Mouse (Mus musculus) c-Kit-positive CD71-negative TER-119-negative erythroid progenitor cells, embryonic 14.5 days (primary cell): Measurements from ENCODE around the gene Gm36176.
A peak's percentile ranks its signal among the peaks of the same experiment; 100 is the strongest.
"Not testable (repeated sequence)": the region's sequence is repeated elsewhere in the genome, so short reads cannot be mapped to it uniquely, and the experiment has no call there.

ENCODE experiments used
- DNase-seq: peaks from one replicate; pipeline ENCODE4 v3.0.0-alpha.2; 2013; ENCODE audit warnings: low read depth

Gm36176 gene

DNA sequence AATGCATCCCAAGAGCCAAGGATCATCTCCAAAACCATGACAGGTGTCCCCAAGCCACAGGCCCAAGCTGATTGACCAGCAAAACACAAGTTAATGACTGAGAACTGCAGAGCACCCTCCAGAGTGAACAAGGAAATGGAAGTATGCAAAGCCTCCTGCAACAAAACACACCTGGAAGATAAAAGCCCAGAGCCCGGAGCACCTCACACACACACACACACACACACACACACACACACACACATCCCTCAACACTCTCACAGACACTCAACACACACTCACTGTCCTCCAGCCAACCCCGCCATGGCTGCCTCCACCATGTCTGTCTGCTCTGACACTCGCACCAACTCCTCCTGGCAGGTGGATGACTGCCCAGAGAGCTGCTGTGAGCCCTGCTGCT, at the start of gene Gm36176:
Gm36176 (plus strand) TSS at position 301 of the 400 bp plus-strand sequence.
- no peak for DNase-seq

DNA sequence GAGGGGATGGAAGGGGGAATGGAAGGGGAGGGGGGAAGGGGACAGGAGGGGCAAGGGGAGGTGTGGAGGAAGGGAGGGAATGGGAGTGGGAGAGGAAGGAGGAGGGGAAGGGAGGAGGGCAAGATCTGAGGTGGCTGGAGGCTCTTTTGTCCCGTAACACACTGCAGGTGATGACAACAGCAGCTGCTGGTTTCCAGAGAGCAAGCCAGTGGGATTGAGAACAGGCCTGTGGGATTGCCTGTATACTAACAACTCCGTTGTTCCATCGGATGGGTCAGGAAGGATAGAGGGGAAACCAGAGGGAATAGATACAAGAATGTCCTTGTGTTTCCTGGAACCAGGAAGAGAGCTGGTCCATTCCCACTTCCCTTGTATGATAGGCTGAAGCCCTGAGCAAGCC, 48.9 kb upstream of the Gm36176 start:
- no peak for DNase-seq

DNA sequence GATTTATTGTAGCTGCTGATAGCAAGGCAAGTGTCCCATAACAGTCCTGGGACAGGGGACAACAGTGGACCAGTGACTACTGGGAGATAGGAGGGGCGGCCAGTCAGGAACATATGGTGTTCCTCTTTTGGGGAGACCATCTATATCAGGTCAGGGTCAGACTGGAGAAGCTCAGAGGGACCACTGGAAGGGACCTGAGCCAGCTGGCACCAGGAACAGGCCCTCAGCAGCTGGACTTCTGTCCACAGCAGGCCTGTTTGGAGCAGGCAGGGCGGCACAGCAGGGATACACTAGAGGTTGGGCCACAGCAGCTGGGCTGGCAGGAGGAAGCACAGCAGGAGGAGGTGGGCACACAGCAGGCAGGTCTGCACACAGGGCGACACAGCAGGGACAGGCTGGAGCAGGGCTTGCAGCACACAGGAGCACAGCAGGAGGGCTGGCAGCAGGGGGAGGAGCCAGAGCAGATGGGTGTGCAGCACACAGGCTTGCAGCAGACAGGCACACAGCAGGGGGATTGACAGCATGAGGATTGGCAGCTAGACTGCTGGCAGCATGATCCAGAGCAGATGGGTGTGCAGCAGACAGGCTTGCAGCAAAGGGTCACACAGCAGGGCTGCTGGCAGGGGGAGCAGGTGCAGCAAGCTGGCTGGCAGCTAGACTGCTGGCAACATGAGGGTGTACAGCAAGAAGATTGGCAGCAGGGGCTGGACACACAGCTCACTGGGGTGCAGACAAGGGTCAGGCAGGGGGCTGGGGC, 48.3 kb upstream of the Gm36176 start:
- DNase-seq, result not testable (repeated sequence)

DNA sequence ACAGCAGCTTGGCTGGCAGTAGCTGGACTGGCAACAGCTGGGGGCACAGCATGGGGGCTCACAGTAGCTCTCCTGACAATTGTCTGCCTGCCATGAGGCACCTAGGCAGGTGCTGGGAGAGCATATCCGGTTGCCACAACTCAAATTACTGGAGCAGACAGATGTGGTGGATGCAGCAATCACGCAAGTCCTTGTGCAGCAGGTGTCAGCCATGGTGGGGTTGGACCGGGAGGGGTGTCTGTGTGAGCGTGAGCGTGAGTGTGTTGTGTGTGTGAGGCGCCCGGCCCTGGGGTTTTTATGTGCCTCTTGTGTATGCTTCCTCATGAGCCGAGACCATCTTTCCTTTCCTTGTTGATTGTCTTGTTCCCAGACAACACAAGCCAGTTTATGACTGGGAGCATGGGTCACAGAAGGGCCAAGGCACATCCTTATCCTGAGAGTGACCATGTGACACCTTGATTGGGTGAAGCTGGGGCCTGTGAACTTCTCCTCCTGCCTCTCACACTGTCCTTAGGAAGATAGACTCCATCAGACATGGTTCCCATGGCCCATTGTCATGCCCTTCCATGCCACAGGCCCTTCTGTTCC, 47.6 kb upstream of the Gm36176 start, which contains the start of gene Gm19668:
Gm19668 (minus strand) TSS at position 213 of the 588 bp plus-strand sequence.
- DNase-seq, result no peak

DNA sequence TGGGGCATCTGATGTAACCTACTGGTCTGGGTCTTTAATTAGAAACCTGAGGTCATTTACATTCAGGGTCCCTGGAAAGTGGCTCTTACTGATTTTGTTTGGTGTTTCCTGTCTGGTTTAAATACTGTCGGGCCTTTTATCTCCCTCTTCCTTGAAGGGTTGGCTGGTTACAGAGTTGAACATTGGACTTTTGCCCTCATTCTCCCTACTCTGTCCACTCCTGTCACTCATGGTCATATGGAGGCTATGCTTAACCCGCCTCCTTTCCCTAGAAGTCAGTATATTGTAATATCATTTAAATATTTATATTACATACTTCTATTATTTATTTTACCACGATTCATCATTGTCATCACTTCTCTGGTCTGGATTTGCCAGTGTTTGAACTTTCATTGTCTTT, 42.5 kb upstream of the Gm36176 start:
- DNase-seq, result no peak

DNA sequence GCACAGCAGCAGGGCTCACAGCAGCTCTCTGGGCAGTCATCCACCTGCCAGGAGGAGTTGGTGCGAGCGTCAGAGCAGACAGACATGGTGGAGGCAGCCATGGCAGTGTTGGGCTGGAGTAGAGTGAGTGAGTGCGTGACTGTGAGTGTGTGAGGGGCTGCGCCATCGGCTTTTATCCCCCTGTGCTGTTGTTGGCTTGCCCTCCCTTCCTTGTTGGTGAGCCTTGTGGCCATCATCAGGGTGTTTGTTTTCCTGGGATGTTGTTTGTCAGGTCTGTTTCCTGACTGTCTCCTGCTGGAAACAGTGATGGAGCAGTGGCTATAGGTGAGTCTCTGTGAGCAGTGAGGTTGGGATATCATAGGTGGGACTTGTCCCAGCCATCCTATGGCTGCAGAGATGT, 34.9 kb upstream of the Gm36176 start, which contains the start of gene Gm9507:
Gm9507 (minus strand) TSS at position 101 of the 400 bp plus-strand sequence.
- no peak for DNase-seq

DNA sequence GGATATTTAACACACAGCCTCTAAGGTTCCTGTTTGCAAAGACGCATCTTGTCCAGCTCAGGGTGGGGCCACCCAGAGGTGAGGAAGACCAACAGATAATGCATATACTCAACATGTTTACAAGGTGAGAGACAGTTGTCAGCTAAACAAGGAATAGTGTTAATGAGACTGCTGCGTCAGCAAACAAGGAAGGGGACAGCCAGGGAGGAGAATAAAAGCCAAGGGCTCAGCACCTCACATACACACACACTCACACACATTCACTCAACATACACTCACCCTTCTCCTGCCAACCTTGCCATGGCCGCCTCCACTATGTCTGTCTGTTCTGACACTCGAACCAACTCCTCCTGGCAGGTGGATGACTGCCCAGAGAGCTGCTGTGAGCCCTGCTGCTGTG, 32.2 kb upstream of the Gm36176 start, which contains the start of gene Gm2696:
Gm2696 (plus strand) TSS at position 301 of the 400 bp plus-strand sequence.
- no peak for DNase-seq

DNA sequence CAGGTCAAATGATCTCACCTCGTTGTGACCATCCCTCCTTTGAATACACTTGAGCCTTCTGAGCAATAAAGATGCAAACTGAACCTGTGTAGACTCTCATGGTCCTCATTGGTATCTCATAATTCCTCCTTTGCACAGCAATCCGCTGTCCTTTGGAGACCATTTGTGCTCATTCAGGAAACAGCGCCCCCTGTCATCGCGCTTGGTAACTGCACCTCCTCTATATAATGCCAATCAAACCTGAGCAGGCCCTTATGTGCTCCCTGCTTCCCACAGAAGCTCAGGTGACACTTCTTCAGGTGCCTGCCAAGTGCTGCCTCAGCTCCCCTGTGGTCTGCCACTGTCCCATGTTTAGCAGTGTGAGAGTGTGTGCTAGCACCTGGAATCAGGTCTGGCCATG, 31.1 kb upstream of the Gm36176 start:
- no peak for DNase-seq

DNA sequence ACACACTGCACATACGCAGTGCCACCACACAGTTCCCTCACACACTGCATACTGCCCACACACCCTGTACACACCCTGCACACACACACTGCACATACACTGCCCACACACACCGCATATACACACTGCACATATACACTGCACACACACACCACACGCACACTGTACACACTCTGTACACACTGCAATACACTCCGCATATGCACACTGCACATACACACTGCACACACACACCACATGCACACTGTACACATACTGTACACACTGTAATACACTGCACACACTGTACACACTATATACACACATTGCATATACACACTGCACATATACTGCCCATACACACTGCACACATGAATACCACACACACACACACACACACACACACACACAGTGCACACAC, 28.1 kb upstream of the Gm36176 start:
- DNase-seq, result no peak

DNA sequence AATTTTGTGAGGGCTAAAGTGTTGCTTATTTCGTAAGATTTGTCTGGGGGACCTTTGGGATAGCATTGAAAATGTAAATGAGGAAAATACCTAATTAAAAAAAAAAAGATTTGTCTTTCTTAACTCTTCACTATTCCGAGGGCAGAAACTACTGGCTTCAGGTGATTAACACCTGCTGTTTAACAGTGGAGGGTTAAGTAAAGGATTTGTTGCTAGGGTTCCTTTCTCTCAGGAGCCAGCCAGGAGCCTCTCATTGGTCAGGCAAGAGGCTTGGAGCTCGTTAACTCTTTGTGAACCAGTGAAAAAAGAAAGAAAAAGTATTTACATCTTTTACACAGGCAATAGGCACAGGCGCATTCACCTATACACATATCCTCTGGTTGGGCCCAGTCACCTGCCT, 27.4 kb upstream of the Gm36176 start:
- no peak for DNase-seq

DNA sequence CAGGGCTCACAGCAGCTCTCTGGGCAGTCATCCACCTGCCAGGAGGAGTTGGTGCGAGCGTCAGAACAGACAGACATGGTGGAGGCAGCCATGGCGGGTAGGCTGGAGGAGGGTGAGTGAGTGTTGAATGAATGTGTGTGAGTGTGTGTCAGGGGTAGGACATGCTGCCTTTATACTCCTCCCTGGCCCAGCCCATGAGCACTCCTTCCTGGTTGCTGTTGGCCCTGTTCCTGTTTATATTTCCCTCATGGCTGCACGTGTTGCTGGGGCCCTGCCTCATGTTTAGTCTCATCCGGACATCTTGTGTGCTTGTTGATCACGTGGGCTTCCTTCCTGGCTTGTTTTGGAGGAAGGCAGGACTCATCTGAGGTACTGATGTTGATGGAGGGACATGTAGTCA, 19.7 kb upstream of the Gm36176 start, which contains the start of gene Krtap10-4:
Krtap10-4 (minus strand) TSS at position 145 of the 400 bp plus-strand sequence.
- DNase-seq, result no peak

DNA sequence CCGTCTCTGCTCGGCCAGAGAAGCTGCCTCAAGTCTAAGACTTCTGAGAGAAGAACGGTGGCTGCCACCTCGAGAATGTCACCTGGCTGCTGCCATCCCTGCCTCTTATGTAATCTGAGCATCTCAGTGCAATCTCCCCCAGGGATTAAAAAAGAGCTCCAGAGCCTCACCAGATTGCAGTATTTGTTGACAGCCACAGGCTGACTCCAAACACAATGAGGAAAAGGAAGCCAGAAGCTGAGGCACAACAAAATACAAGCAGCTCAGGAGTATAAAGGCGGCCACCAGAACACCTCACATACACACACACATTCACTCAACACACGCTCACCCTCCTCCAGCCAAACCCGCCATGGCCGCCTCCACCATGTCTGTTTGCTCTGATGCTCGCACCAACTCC, 11.0 kb upstream of the Gm36176 start, which contains the start of gene Krtap10-10:
Krtap10-10 (plus strand) TSS at position 301 of the 400 bp plus-strand sequence.
- DNase-seq, result no peak

DNA sequence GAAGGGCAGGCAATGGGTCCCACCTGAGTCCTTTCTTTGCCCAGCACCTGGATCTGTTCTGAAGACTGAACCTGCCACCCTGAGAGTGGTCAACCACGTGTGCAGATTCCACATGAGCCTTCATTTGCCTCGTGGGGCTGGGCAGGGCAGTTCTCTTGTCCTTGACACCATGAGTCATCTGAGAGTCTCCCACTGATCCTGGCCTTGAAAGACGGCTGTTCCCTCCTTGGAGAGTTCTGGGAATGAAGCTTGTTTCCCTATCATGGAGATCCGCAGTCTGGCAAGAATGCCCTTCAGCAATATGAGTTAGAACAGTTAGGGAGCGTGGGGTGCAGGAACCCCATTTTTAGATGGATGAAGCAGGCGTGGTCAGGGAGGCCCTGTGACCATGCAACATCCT, 7.6 kb upstream of the Gm36176 start:
- DNase-seq, result no peak

DNA sequence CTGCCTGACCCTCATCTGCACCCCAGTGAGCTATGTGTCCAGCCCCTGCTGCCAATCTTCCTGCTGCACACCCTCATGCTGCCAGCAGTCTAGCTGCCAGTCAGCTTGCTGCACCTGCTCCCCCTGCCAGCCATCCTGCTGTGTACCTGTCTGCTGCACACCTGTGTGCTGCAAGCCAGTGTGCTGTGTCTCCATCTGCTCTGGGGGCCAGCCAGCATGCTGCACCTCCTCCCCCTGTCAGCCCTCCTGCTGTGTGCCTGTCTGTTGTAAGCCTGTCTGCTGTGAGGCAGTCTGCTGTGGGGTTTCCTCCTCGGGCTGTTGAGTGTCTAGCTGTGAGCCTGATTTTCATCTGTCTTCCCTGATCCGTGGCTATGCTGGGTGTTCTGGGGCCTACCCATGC, 358 bp downstream of the Gm36176 start:
- DNase-seq, result no peak

DNA sequence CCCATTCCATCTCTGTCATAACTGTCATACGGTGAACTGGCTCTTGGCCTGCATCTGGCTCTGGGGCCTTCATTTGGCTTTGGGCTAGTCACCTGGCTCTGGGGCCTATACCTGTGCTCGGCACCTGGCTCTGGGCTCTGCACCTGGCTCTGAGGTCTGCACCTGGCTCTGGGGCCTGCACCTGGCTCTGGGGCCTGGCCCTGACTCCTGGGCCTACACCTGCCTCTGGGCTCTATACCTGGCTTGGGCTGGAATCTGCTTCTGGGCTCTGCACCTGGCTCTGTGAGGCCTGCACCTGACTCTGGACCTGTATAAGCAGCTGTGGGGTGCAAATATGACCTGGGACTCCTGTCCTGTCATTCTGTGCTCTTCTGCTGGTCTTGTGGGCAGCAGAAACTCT, 935 bp downstream of the Gm36176 start:
- DNase-seq, result no peak

DNA sequence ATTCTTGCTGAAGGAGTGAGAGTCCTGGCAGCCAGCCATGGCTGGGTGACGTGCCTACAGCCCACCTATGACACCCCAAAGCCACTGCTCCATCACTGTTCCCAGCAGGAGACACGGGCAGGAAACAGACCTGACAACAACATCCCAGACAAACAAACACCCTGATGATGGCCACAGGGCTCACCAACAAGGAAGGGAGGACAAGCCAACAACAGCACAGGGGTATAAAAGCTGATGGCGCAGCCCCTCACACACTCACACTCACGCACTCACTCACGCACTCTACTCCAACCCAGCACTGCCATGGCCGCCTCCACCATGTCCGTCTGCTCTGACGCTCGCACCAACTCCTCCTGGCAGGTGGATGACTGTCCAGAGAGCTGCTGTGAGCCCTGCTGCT, 6.0 kb downstream of the Gm36176 start, which contains the start of gene Gm10318:
Gm10318 (plus strand) TSS at position 301 of the 400 bp plus-strand sequence.
- DNase-seq, result no peak

DNA sequence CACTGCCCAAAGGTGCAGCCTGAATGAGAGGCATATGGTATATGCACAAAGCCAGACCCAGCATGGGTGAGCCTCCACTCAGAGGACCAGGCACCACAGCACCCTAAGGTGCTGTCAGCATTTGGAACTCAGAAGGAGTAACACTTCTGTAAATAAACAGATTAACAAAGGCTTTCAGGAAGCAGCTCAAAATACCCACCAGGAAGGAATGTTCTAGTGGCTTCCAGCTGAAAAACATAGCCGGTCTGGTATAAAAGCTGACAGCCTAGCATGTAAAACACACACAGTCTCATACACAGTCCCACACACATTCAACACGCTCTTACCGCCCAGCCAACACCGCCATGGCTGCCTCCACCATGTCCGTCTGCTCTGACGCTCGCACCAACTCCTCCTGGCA, 15.1 kb downstream of the Gm36176 start, which contains the start of gene Gm3285:
Gm3285 (plus strand) TSS at position 301 of the 400 bp plus-strand sequence.
- no peak for DNase-seq

DNA sequence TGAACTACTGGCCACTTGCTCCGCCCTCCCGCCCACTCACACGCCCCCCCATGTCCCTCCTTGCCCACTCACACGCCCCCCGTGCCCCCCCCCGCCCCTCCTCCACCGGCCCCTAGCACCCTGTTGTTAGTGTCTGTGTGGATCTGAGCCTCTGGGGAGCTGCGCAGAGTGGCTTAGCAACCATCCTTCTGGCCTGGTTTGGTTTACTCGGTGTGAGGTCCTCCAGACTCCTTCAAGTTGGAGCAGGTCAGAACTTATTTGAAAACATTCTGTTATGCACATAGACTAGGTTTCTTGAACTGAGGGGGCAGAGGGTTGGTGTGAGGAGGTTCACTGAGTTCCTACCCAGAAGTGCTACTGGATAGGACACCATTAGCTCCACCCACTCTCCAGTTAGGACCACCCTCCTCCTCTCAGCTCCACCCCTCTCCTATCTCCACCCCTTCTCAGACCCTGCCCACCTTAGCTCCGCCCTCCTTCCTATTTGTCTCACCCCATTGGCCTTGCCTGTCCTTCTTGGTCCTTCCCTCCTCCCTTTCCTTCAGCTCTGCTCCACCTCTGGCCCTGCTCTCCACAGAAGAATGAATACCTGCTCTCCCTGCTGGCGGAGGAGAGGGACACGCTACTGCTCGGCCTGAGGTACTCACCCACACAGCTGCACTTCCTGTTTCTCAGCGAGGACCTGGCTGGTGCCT, 17.6 kb downstream of the Gm36176 start:
- DNase-seq, result peak; percentile 66

DNA sequence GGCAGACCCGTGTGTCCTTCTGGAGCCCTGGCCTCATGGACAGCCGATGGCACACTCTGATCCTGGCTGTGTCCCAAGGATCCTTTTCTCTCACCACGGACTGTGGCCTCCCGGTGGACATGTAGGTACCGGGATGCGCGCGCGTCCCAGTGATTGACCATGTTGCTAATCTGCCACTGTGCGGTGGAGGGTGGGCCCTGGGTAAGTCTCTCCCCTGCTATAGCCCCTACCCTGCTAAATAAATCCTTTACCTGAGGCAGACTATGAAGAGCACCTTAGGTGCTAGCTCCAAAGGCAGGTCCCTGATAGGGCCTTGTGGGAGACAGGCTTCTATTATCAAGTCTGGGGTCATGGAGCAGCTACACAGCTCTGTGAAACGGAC, 18.1 kb downstream of the Gm36176 start:
- DNase-seq, result no peak

DNA sequence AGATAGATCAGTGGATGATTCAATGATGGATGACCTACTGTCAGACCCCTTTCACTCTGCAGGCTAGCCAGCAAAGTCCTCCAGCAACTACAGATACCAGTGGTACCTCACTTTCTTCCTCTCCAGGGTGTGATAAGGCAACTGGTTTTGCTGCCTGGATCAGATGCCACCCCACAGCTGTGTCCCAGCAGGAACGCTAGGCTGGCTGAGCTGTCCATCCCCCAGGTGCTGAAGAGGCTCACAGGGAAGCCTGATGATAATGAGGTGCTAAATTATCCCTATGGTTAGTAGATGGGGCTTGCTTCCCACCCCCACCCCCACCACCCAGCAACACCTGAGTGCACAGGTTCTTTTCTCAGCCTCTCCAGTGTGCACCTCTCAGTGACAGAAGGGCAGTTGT, 20.9 kb downstream of the Gm36176 start:
- DNase-seq, result no peak

DNA sequence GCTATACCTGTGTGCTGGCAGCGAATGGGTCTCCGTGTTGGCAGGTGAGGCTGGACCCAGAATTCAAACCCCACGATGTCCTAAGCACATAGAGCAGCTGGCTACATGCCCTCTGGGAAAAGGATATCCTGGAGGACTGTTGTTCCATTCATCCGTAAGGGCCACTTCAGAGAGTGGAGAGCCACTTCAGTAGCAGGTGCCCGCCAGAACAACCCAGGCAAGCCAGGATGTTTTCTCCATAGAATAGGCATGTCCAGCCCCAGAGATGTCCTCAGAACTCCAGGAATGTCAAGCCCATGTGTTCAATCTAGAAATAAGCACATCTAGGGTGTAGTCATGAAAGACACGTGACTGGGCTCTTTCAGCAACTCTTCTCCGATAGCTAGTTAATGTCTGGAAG, 23.0 kb downstream of the Gm36176 start:
- DNase-seq, result no peak

DNA sequence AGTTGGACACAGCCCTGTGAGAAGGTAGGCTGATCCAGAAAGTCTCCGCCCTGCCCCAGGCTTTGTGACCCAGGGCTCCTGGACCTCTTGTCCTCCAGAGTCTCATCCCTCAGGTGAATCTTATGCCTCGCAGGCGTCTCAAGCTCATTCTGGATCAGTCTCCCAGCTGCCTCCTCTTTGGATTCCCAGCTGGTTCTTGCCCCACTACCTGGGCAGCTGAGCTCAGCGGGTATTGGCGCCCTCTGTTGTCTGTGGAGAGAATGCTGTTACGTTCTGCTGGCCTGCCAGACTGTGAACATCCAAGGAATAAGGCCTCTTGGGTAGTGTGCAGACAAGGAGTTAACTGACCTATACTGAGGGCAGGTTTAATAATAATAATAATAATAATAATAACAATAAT, 32.4 kb downstream of the Gm36176 start:
- no peak for DNase-seq

DNA sequence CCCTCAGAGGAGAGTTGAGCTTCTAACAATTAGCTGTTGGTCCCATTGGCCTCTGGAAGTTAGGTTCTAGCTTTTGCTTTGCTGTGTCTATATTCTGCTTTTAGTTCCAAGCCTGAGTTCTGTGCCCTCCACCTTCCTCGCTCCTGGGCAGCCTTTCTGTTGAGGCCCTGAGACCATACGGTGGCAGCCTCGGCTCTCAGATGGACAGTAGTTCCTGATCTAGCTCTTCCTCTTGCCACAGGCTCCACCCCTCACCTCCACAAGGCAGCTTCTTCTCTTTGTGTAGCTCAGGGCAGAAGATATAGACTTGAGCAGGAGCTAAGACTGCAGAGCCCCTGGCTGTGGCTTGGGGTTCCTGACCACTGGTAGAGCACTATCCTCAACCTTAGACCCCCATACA, 33.7 kb downstream of the Gm36176 start:
- no peak for DNase-seq
